Mouse (Mus musculus): ENCODE data around the gene Kif28.
"Not testable (repeated sequence)": the region's sequence is repeated elsewhere in the genome, so short reads cannot be mapped to it uniquely, and the experiment has no call there.

The Kif28 gene

DNA sequence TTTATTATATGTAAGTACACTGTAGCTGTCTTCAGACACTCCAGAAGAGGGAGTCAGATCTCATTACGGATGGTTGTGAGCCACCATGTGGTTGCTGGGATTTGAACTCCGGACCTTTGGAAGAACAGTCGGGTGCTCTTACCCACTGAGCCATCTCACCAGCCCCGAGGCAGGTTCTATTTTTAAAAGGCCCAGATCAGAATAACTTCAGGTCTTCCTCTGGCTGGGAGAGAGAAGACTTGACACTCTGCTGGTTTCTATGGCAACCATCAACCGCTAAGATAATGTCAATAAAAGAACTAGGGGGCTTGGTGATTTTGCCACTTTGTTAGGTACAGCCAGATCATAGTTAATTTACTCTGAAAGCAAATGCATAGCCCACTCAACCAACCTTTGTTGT is 96.4 kb downstream of the Kif28 start:
- not testable (repeated sequence) for DNase-seq (ENCODE audit: low read depth, low spot score)

GRCm38 (mm10) chr1:179645980-179646268 is 99.1 kb downstream of the Kif28 start:
- no peak for DNase-seq (ENCODE audit: low read depth, low spot score)
